Mouse (Mus musculus): ENCODE measurements around the gene Casq1.

Casq1 gene

GRCm38 (mm10) chr1:172183056-172183455 is 36.6 kb downstream of the Casq1 start:
- no peak for DNase-seq (ENCODE audit: low spot score in 2 of 2)

GRCm38 (mm10) chr1:172181777-172182176 is 37.9 kb downstream of the Casq1 start:
- no peak for DNase-seq (ENCODE audit: low spot score in 2 of 2)

DNA sequence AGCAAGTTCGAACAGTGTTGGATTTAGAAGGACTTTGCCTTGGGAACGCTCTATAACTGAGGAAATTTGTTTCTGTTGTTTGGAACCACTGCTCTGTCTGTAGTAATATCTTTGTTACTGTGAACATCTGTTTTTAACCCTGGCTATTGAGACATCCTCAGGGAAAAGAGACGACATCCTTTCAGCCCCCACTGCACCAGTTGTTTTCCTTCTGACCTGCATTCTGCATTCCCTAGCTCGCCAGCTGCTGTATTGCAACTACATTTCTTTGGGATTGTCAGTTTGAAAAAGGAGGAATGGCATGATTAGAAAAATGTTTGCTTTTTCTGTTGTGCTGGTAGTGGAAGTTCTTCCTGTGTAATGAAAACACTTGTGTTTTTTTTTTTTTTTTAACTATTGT is 38.8 kb downstream of the Casq1 start:
- DNase-seq (ENCODE audit: low spot score in 2 of 2): no peak

GRCm38 (mm10) chr1:172179102-172179501 is 40.6 kb downstream of the Casq1 start:
- DNase-seq (ENCODE audit: low spot score in 2 of 2): no peak

GRCm38 (mm10) chr1:172177791-172178190 is 41.9 kb downstream of the Casq1 start:
- DNase-seq (ENCODE audit: low spot score in 2 of 2): no peak

- no peak for DNase-seq (ENCODE audit: low spot score in 2 of 2)
Measured at GRCm38 (mm10) chr1:172173181-172173580, 46.5 kb downstream of the Casq1 start.

GRCm38 (mm10) chr1:172172381-172172780 is 47.3 kb downstream of the Casq1 start:
- no peak for DNase-seq (ENCODE audit: low spot score in 2 of 2)

DNA sequence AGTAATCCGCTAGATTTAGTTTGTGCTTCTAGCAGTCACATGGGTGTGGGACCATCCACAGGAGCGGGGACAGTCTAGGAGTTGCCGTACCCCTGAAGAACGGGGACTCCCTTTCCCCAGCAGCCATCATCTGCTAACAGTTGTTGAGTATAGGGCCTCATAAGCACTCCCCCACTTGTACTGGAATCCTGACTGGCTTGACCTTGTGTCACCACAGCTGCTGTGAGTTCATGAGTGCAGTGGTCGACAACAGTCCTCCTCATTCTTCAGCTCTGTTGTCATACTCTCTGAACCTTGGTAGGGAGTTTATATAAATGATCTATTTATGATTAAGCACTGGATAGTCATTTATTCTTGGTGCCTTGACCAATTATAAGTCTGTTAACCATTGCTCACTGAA is 49.9 kb downstream of the Casq1 start:
- DNase-seq (ENCODE audit: low spot score in 2 of 2): no peak

GRCm38 (mm10) chr1:172167911-172168310 is 51.8 kb downstream of the Casq1 start:
- no peak for DNase-seq (ENCODE audit: low spot score in 2 of 2)

DNA sequence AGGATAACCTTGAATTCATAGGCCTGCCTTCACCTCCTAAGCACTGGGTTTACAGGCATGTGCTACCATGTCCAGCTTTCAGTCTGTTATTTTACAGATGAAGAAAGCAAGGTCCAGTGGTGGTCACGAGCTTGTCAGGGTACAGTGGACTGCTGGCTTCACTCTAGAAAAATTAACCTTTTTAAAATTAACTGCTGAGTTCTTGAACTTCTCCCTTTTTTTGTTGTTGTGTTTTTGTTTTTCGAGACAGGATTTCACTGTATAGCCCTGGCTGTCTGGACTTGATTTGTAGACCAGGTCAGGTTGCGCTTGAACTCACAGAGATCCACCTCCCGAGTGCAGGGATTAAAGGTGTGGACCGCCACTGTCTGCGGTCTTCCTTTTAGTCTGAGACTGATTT is 56.7 kb downstream of the Casq1 start:
- no peak for DNase-seq (ENCODE audit: low spot score in 2 of 2)

DNA sequence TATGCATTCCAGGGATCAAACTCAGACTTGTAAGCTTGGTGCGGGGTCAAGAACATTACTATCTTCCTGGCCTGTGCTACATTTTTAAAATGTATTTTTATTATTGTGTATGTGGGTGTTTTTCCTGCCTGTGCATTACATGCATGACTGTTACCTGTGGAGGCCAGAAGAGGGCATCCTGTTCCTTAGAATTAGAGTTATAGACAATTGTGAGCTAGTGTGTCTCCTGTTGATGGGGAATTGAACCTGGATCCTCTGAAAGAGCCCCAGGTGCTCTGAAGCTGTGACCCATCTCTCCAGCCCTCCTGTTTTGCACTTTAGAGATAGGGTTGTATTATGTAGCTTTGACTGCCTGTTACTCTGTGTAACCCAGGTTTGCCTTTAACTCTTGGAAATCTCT is 57.7 kb downstream of the Casq1 start:
- DNase-seq (ENCODE audit: low spot score in 2 of 2): no peak

DNA sequence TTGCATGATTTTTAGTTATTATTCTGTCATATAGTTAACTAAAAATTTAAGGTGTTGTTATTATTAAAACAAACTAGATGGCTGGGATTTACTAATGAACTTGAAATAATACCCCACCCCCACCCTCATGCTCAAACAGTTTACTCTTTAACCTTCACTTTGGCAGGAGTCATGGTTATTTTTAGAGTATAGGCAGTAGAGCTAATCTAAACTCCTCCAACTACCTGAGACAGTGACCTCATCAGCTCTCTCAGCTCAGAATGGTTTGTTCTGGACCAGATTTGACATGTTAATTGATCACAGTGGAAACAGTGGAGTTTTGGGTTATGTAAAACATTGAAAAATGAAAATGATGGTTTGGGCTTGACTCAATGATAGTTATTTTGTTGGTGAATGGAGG is 59.2 kb downstream of the Casq1 start:
- no peak for DNase-seq (ENCODE audit: low spot score in 2 of 2)

- no peak for DNase-seq (ENCODE audit: low spot score in 2 of 2)
Measured at GRCm38 (mm10) chr1:172159970-172160369, 59.7 kb downstream of the Casq1 start.
